Mouse (Mus musculus) E14TG2a.4 (cell line): Measurements from ENCODE around the gene Nck1.

Experiments used
- CTCF ChIP-seq: conservative IDR thresholded peaks from 2 replicates; pipeline ENCODE4 v1.5.1; 2014; ENCODE audit warnings: low read length
- POU5F1 ChIP-seq: IDR thresholded peaks from 2 replicates; pipeline ENCODE4 v1.6.1; 2014; ENCODE audit warnings: low read length, borderline replicate concordance

DNA sequence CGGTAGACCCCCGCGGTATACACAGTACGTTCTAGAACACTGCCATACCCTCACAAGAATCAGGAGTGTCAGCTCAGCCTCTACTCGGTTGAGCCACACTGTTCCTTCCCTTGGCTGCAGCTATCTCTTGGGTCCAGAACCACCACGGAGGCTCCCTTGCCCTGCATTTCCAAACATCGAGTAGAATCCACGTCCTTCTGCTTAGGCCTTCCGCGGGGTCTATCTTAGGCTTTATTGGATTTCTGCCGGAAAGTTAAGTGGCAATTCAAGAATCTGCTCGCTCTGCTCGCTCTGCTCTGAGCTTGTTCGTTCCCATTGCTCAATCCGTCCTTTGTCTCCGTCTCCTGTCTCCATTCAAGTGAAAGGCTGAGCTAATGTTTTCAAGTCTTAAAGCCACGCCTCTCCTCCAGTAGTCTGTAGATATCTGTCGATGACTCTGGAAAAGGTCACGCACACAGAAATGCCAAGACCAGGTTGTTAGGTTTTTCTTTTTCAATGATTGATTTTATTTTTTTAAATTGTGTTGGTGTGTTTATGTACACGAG lies 34.3 kb upstream of the Nck1 start:
- TF ChIP-seq CTCF, result no peak
- no peak for TF ChIP-seq POU5F1
